Mouse (Mus musculus): ENCODE results near the gene Olfr267.

Gene Olfr267

DNA sequence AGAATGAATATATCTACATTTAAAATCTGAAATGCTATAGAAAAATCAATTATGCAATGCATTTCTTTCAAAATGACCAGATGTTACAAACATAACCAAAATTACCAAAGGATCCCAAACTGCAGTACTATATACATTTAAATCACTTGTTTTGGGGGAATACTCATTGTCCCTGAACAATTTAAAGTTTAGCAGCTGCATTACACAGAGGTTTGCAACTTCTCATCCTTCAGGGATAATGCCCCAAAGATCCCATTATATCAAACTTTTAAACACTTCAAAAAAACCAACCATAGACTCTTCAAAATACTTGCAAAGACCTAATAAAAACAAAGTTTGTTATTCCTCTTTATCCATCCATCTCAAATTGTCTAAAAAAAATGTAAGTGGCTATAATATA lies at the start of gene Olfr267:
TSS of gene Olfr267 (minus strand) at position 101 of the 400 bp plus-strand sequence.
- no peak for DNase-seq

DNA sequence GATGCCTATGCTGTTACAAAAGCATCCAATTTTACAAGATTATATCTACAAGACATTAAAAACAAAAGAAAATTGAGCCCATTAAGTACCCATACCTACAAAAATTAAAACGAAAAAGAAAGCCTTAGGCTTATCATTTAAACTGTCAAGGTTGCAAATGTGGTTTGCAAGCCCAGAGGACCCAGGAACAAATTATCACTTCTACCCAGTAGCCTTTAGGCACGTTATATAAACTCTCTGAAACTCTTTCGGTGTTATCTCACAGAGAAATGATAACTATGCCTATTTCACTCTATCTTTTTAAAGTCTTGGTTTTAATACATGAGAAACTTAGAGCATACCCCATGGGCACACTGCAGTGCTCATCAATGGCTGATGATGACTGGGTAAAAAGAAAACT lies 45.4 kb upstream of the Olfr267 start:
- DNase-seq, result no peak

DNA sequence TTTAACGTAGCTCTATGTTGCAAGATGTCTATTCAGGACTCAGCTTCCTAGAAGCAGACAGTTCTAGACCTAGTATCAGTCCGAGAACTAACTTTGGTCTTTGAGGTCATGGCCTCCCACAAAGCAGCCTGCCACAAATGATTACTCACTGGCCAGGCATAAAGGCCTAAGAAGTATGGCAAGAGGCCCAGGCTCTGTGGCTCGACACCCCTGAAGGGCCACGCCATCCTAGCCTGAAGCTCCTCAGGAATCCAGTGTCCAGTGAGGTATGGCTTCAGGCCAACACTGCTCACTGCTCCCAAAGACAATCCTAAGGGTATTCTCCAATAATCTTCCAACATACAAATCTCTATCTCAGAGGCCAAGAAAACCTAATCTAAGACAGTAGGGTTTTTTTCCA lies 38.4 kb upstream of the Olfr267 start:
- DNase-seq, result no peak

DNA sequence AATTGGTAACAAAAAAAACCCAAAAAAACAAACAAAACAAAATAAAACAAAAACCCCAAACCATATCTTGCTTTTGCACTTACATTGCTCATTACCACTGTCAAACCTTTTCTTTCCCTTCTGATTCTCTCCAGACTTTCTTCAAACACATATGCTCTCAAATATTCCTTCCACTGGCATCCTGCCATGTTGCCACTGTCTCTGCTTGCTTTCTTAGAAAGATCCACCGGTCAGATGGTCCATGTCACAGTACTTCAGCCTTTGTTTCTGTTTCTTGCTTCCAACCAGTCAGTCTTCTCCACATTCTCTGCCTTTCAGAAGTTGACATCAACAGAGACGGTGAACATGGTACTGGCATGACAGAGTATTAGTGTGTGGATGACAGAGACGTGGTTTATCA lies 857 bp downstream of the Olfr267 start:
- DNase-seq, result no peak

DNA sequence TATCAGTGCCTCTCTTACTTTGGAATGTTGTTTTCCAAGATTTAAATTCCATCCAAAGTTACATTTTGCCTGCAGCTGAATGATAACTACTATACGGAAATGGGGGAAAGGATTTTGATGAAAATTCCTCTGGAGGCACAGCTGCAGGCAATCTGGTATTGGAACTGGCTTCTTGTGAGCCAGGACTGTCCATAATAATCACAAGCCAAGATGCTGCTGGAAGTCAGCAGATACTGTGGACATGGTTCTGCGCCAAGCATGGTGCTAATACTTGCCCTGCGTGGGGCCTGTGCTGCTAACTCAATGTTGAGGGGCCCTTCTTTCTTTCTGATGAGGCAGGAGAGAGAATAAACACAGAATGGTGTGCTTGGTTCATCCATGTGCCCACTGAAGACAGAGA lies 24.1 kb downstream of the Olfr267 start:
- peak in 1 of 2 experiments; percentile 14 for DNase-seq

DNA sequence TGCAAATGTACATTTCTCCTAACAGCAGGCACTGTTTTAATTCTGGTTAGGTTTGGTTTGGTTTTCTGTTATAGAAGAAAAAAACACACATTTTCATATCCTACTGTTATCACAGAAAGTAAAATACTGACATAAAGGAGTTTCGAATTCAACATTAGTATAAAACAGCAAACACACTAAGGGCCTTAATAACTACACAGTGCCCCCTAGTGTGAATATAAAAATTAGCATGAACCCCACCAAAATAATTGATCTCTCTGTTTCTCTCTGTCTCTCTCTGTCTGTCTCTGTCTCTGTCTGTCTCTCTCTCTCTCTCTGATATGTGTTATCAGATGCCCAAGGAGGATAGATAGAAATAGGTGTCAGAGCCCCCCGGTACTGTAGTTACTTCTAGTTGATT lies 38.0 kb downstream of the Olfr267 start:
- DNase-seq, result no peak

DNA sequence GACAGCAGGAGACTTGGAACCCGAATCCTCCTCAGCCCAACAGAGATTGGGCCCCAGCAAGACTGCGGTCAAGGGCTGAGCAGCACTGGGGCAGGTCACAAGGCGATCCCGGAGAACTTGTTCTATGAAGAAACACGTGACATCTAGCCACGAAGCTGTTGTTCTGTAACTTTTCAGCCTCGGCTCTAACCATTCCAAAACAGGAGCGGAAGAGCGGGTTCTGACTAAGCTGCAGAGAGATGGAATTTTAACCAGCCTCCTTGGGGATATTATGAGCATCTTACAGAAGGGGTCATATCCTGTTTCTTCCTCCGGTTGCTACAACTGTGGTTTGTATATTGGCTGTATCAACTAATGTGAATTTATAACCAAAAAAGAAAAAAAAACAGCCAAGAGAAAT lies 38.4 kb downstream of the Olfr267 start:
- peak; percentile 18 to 46 for DNase-seq

DNA sequence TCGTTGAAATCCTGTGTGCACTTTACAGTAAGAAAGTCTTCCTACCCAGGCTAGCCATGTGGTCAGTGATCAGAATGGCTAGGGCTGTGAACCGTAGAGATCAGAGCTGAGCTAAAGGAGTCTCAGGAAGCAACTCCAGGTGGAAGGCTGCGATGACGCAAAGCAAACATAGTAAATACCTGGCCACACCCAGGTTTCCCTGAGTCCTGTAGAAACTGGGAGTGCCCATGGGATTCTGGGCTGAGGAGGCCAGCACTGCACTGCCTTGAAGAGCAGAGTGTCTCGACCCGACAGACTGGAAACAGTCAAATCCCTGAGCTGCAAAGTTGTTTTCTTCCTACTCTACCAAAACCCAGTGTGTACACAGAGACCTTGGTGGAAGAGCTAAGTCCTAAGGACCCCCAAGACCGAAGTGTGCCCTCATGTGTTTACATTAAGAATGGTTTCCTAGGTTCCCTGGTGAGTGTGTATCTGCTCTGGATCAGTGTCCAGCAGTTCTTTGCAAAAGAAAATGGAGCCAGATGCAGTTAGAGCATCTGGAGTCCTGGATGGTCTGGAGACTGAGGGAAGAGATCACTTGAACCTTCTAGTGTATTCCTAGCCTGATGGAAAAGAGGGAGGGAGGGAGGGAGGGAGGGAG lies 41.8 kb downstream of the Olfr267 start:
- DNase-seq, result no peak

DNA sequence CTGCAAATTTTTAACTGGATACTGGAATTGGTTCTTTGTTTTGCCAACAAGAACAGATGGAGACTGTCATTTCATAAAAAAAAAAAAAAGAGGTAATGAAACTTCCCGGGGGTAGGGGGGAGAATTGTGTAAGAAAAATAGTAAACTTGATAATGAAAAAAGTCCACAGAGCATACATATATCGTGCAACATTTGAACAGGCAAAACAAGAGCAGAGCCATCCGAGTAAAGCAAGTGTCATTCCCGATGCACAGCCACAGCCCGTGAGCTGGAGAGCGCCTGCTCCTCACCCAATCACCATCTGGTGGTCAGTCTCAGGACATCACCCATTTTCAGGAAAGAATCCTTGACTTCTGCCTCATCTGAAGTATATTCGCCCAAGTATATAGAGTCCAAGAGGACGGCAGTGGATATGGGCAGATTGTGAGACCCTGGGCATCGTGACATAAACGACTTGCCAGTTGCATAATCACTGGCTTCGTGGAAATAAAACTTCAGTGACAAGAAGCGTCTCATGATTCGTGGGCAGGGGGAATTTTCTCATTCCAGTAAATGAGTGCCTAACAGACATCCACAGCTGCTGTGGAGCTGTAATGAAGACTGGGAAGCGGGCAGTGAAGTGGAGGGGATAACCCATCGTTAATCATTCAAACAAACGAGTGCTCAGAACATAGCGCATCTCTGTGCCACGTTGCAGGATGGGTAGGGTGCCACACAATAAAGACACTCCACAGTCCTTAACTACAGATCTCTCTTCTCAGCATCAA lies 50.5 kb downstream of the Olfr267 start:
- DNase-seq, result peak; percentile 22 to 30

Measured in kidney, postnatal 4 days (tissue).